ENCODE assay signal across 22 mouse cellular contexts in genomic region chr17:48807905-48808304, GRCm38 (mm10).
DNase-seq lines count a peak whose midpoint lies in the region; ATAC-seq and TF ChIP-seq lines count a peak whose summit lies in the region.
"Had no signal": no experiment of that assay in that cellular context is flagged by ENCODE, and none has a peak within 500 bp of the region (broad histone marks: within the 10 kb centered on the region; RNA-seq: fewer than 3 reads in every experiment).

No protein-coding gene starts in this region.

- ATAC-seq in hindbrain, postnatal 0 days = 0 out of 2 replicates have a peak, but pooled peaks have one; percentile 43
- ATAC-seq in hindbrain, embryonic 11.5 days (ENCODE audit: low FRiP score) = no peak
- no peak for ATAC-seq in midbrain, embryonic 11.5 days (ENCODE audit: low FRiP score)
- ATAC-seq in neural tube, embryonic 15.5 days (ENCODE audit: low FRiP score) = no peak
- ATAC-seq: forebrain, embryonic 14.5 days; forebrain, postnatal 0 days had no signal

- 35% methylated on average over 3 of the region's 3 CpGs for WGBS in hindbrain, postnatal 0 days
- WGBS in hindbrain, embryonic 11.5 days = 72% methylated on average over 3 of the region's 3 CpGs
- WGBS in midbrain, embryonic 11.5 days = 71% methylated on average over 3 of the region's 3 CpGs
- 74% methylated on average over 3 of the region's 3 CpGs for WGBS in midbrain, embryonic 10.5 days
- WGBS in neural tube, embryonic 15.5 days = 74% methylated on average over 3 of the region's 3 CpGs

- no peaks in the 10 kb centered on the region for H3K36me3 ChIP-seq in hindbrain, postnatal 0 days (ENCODE audit: insufficient read depth, low read length)
- no peaks in the 10 kb centered on the region for H3K36me3 ChIP-seq in hindbrain, embryonic 11.5 days (ENCODE audit: control insufficient read depth, insufficient read depth, low read length)
- H3K36me3 ChIP-seq in midbrain, embryonic 11.5 days (ENCODE audit: control insufficient read depth, insufficient read depth, low read length) = no peaks in the 10 kb centered on the region
- H3K36me3 ChIP-seq in midbrain, embryonic 10.5 days = no peaks in the 10 kb centered on the region
- no peaks in the 10 kb centered on the region for H3K36me3 ChIP-seq in neural tube, embryonic 15.5 days
- H3K36me3 ChIP-seq: embryonic facial prominence, embryonic 15.5 days; hindbrain, embryonic 13.5 days had no signal

- no peaks in the 10 kb centered on the region for H3K27me3 ChIP-seq in hindbrain, postnatal 0 days (ENCODE audit: insufficient read depth, low read length)
- no peaks in the 10 kb centered on the region for H3K27me3 ChIP-seq in hindbrain, embryonic 11.5 days (ENCODE audit: control insufficient read depth, insufficient read depth, low read length)
- no peaks in the 10 kb centered on the region for H3K27me3 ChIP-seq in midbrain, embryonic 11.5 days (ENCODE audit: control insufficient read depth, insufficient read depth, low read length)
- peaks cover under 1% of the 10 kb centered on the region; the same call in 1 of the 2 replicates for H3K27me3 ChIP-seq in midbrain, embryonic 10.5 days (ENCODE audit: low read depth, poor library complexity, severe bottlenecking)
- no peaks in the 10 kb centered on the region for H3K27me3 ChIP-seq in neural tube, embryonic 15.5 days (replicated peaks)
- H3K27me3 ChIP-seq: embryonic facial prominence, embryonic 15.5 days; hindbrain, embryonic 13.5 days had no signal

- no peaks in the 10 kb centered on the region for H3K9me3 ChIP-seq in hindbrain, postnatal 0 days (ENCODE audit: low read length)
- no peaks in the 10 kb centered on the region for H3K9me3 ChIP-seq in hindbrain, embryonic 11.5 days (ENCODE audit: control insufficient read depth, low read length)
- no peaks in the 10 kb centered on the region for H3K9me3 ChIP-seq in midbrain, embryonic 11.5 days (ENCODE audit: control insufficient read depth, low read length)
- no peaks in the 10 kb centered on the region for H3K9me3 ChIP-seq in midbrain, embryonic 10.5 days (replicated peaks)
- no peaks in the 10 kb centered on the region for H3K9me3 ChIP-seq in neural tube, embryonic 15.5 days (replicated peaks)
- H3K9me3 ChIP-seq: embryonic facial prominence, embryonic 15.5 days; hindbrain, embryonic 13.5 days had no signal

- no peak overlapping the region for H3K4me3 ChIP-seq in hindbrain, postnatal 0 days (ENCODE audit: low read length)
- no peak overlapping the region for H3K4me3 ChIP-seq in hindbrain, embryonic 11.5 days (ENCODE audit: low read depth, low read length)
- H3K4me3 ChIP-seq in midbrain, embryonic 11.5 days (ENCODE audit: low read depth, low read length) = no peak overlapping the region
- H3K4me3 ChIP-seq in midbrain, embryonic 10.5 days = no peak overlapping the region
- H3K4me3 ChIP-seq in neural tube, embryonic 15.5 days (replicated peaks) = no peak overlapping the region
- H3K4me3 ChIP-seq: embryonic facial prominence, embryonic 15.5 days; gastrocnemius, adult 2 months; hindbrain, embryonic 13.5 days had no signal

- H3K27ac ChIP-seq in hindbrain, postnatal 0 days = no peak overlapping the region
- no peak overlapping the region for H3K27ac ChIP-seq in hindbrain, embryonic 11.5 days (ENCODE audit: low read depth, low read length)
- H3K27ac ChIP-seq in midbrain, embryonic 11.5 days (ENCODE audit: low read depth, low read length) = no peak overlapping the region
- H3K27ac ChIP-seq in midbrain, embryonic 10.5 days (replicated peaks) = no peak overlapping the region
- 0 out of 2 replicates have a peak overlapping the region, but pooled peaks have one; percentile 33 for H3K27ac ChIP-seq in neural tube, embryonic 15.5 days (replicated peaks)
- H3K27ac ChIP-seq: embryonic facial prominence, embryonic 15.5 days; gastrocnemius, adult 2 months; hindbrain, embryonic 13.5 days had no signal

- H3K4me1 ChIP-seq in hindbrain, postnatal 0 days (ENCODE audit: insufficient read depth, low read length) = 0 out of 2 replicates have a peak, but pooled peaks cover 3% of the 10 kb centered on the region
- no peaks in the 10 kb centered on the region for H3K4me1 ChIP-seq in hindbrain, embryonic 11.5 days (replicated peaks; ENCODE audit: control insufficient read depth, insufficient read depth, low read length)
- H3K4me1 ChIP-seq in midbrain, embryonic 11.5 days (ENCODE audit: control insufficient read depth, insufficient read depth, low read length) = 0 out of 2 replicates have a peak, but pooled peaks cover 2% of the 10 kb centered on the region
- peaks cover 18% of the 10 kb centered on the region for H3K4me1 ChIP-seq in midbrain, embryonic 10.5 days
- peaks cover 14% of the 10 kb centered on the region for H3K4me1 ChIP-seq in neural tube, embryonic 15.5 days
- H3K4me1 ChIP-seq: embryonic facial prominence, embryonic 15.5 days had no signal

- DNase-seq in cerebellum, postnatal 10 days = peak; percentile 31 to 43
- no peak for DNase-seq in cerebellum, adult 11-12 months
- DNase-seq in hindbrain, postnatal 0 days (ENCODE audit: low spot score) = no peak
- DNase-seq in hindbrain, embryonic 11.5 days (ENCODE audit: low spot score) = no peak
- DNase-seq in midbrain, embryonic 11.5 days (ENCODE audit: low spot score, missing footprints) = peak; percentile 74
- DNase-seq in midbrain, embryonic 10.5 days (ENCODE audit: low spot score) = no peak
- no peak for DNase-seq in neural tube, embryonic 10.5 days (ENCODE audit: extremely low spot score, low spot score)
- DNase-seq: adrenal gland, postnatal 10 days; adrenal gland, postnatal 36 days; cerebellum, adult 2 months; cerebellum, adult 9-11 months; cerebellum, postnatal 36 days; embryo, embryonic 11 days; forebrain, postnatal 0 days; gastrocnemius, adult 2 months; gastrocnemius, postnatal 14 days; heart, adult 11 months had no signal

- no peak for TF ChIP-seq CTCF in hindbrain, postnatal 0 days (IDR thresholded peaks at IDR 0.05; ENCODE audit: low read depth)

- H3K9ac ChIP-seq in hindbrain, postnatal 0 days (replicated peaks; ENCODE audit: low read length) = no peak overlapping the region
- no peak overlapping the region for H3K9ac ChIP-seq in hindbrain, embryonic 11.5 days (ENCODE audit: low read depth, low read length)
- H3K9ac ChIP-seq in midbrain, embryonic 11.5 days (ENCODE audit: low read length) = no peak overlapping the region
- no peak overlapping the region for H3K9ac ChIP-seq in neural tube, embryonic 15.5 days (replicated peaks)
- H3K9ac ChIP-seq: embryonic facial prominence, embryonic 15.5 days; forebrain, postnatal 0 days; hindbrain, embryonic 13.5 days had no signal

- H3K4me2 ChIP-seq in hindbrain, postnatal 0 days (ENCODE audit: low read depth, low read length) = no peak overlapping the region
- H3K4me2 ChIP-seq in hindbrain, embryonic 11.5 days (replicated peaks; ENCODE audit: low read depth, low read length) = no peak overlapping the region
- H3K4me2 ChIP-seq in midbrain, embryonic 11.5 days = no peak overlapping the region
- H3K4me2 ChIP-seq in neural tube, embryonic 15.5 days = no peak overlapping the region
- H3K4me2 ChIP-seq: embryonic facial prominence, embryonic 15.5 days; heart, embryonic 11.5 days; hindbrain, embryonic 13.5 days had no signal

Comparison
In these comparisons a context has a peak if more than half of its experiments do, and no peak if none do; other contexts are left out.
1. DNase-seq: peak in cerebellum, postnatal 10 days (2 of 2) and midbrain, embryonic 11.5 days (single experiment); none in cerebellum, adult 11-12 months (single experiment), hindbrain, postnatal 0 days (single experiment), hindbrain, embryonic 11.5 days (single experiment), midbrain, embryonic 10.5 days (single experiment) and neural tube, embryonic 10.5 days (single experiment).